Mouse (Mus musculus): ENCODE data around the gene Tgds.

GRCm38 (mm10) chr14:118124129-118124528 is 8.4 kb downstream of the Tgds start:
- no peak for TF ChIP-seq CTCF (IDR thresholded peaks at IDR 0.05; ENCODE audit: low read depth, low read length)
- no peak for TF ChIP-seq POLR2A (IDR thresholded peaks at IDR 0.05; ENCODE audit: borderline replicate concordance, low read depth, low read length)
